Mouse (Mus musculus) left cerebral cortex, adult 9 months (tissue): ENCODE data around the gene Ankrd17.

Experiments used
- DNase-seq, 2 experiments: peaks; one replicate each; pipeline ENCODE4 v3.0.0; 2022; ENCODE audit warnings: low spot score in 2 of 2

Gene Ankrd17

GRCm38 (mm10) chr5:90366121-90367066 is at the start of gene Ankrd17:
TSS of gene Ankrd17 (minus strand) at chr5:90366577.
- peak; percentile 84 to 90 for DNase-seq

GRCm38 (mm10) chr5:90414925-90415295 is 48.5 kb upstream of the Ankrd17 start:
- no peak for DNase-seq

GRCm38 (mm10) chr5:90414142-90414924 is 48.0 kb upstream of the Ankrd17 start:
- DNase-seq: no peak

DNA sequence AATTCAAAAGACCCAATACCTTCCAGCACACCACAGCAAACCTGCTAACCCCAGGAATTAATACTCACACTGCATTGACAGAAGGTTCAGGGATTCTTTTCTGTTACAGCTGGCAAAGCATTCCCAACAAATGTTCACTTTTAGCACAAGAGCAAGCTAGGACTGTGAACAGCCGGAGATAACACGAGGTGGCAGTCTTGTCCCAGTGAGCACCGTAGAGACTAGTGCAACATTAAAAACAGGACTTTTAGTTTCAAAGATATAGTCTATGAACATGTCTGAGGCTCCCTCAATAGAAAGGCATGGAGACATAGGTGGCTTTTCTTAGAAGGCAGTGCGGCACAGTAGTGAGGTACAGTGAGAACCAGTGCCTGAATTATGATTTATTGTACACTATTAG is 38.8 kb upstream of the Ankrd17 start:
- peak in 1 of 2 experiments; percentile 63 for DNase-seq

DNA sequence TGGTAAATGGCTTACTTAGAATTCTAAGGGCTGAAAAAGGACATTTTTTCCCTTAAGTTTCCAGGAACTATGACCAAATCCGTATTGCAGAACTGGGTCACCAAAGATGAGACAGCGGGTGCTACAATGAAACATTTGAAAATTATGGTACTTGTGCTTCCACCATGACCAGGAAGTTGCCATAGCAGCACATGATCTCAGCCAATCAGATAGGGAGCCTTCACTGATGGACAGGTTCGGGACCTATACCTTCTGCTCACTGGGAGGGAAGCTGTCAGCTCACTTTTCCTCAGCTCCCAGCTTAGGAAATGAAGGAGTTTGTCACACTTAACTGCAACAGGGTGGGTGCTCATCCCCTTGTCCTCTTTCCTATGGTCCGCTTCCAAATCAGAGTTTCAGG is 30.4 kb upstream of the Ankrd17 start:
- no peak for DNase-seq

DNA sequence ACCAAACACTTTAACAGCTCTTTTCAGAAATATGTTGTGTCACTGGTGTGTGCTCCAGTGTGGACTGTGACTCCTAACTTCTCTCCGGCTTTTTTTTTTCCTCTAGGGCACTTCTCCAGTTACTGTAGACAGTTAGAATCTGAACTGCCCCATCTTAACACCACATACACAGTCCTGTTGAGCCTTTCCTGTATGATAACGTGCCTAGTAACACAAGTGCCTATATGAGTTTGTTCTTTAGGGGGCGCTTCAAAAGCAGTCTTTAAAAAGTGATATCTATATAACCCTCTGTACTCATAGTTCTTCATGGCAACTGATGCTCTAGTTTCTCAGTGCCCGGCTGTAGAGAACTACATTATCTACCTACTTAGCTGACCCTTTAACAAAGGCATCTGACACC is 27.9 kb upstream of the Ankrd17 start:
- DNase-seq: no peak

GRCm38 (mm10) chr5:90393764-90394163 is 27.4 kb upstream of the Ankrd17 start:
- DNase-seq: no peak

GRCm38 (mm10) chr5:90383080-90383479 is 16.7 kb upstream of the Ankrd17 start:
- no peak for DNase-seq

DNA sequence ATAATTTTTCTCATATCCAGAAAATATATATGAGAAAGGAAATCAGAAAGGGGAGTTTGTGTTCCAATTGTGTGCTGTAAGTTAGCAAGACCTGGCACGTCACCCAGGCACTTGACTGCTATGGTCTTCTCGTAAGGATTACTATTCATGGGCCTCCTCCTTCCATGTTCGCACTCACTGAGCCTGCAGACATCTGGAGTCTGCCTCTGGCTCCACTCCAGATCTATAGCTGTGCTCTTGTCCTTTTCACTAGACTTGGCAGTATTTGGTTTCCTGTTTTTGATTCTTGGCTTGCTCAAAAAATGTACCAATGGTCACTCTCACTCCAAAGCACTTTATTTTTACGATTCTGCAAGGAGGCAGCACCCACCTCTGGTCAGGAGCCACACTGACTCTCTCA is 15.1 kb upstream of the Ankrd17 start:
- no peak for DNase-seq

- no peak for DNase-seq
Measured at GRCm38 (mm10) chr5:90373708-90374107, 7.3 kb upstream of the Ankrd17 start.

DNA sequence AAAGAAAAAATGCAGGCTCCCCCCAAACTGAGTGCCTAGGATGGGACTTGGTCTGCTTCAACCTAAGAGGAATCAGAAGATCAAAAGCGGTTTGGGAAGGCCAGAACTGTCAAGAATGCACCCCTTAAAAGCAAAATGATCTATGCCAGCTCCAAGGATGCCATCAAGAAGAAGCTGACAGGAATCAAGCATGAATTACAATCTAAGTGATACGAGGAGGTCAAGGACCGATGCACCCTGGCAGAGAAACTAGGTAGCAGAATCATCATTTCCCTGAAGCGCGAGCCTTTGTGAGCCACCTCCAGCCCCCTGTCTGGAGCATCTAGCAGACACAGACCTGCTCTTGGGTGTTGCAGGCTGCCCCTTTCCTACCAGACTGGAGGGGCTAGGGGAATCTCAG is 4.0 kb upstream of the Ankrd17 start:
- no peak for DNase-seq

GRCm38 (mm10) chr5:90367067-90367303 is 608 bp upstream of the Ankrd17 start, which contains the start of gene Gm9958:
TSS of gene Gm9958 (plus strand) at chr5:90367204.
- peak in 1 of 2 experiments; percentile 15 for DNase-seq

- DNase-seq: peak in 1 of 2 experiments; percentile 43
Measured at GRCm38 (mm10) chr5:90365141-90365951, 1.0 kb downstream of the Ankrd17 start.

- peak; percentile 60 to 88 for DNase-seq
Measured at GRCm38 (mm10) chr5:90364526-90364925, 1.9 kb downstream of the Ankrd17 start.

DNA sequence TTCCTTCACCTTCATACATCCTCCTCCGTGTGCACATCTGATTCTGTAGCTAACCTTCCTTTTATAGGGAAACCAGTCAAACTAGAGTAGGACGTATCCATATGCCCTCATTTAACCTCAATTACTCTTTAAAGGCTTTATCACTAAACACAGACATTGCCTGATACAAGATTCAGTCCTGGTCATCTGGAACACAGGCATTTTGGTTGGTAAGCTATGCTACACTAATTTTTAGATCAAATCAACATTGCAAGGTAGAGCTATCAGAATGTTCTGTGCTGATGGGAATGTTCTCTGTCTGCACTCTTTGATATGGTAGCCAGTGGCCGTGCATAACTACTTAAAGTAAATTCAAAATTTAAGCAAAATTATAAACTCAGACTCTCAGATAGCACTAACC is 10.6 kb downstream of the Ankrd17 start:
- no peak for DNase-seq

DNA sequence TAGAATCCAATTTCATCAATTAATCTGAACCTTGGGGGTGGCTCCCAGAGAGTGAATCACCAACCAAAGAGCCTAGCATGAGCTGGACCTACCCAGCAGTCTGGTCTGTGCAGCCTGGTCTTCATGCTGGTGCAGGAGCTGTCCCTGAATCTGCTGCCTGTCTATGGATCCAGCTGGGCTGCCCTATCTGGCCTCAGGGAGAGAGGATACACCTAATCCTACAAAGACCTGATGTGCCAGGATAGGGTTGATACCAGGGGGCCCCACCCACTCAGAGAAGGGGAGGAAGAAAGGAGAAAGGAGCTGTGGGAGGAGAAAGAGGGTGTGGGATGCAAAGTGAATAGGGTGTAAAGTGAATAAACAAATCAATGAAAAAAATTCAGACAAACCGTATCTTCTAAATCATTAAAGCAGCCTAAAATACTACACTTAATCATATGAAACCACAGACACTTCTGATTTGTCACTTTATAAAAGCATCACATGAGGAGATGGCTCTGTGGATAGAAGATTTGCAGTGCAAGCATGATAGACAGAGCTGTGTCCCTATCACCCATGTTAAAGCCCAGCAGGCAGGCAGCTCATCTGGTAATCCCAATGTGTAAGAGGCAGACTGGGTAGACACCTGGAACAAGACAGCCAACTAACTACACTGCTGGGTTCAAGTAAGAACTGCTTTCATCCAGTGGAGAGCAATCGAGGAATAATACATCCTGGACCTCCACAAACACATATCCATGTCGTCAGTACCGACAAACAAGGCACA is 12.6 kb downstream of the Ankrd17 start:
- no peak for DNase-seq

DNA sequence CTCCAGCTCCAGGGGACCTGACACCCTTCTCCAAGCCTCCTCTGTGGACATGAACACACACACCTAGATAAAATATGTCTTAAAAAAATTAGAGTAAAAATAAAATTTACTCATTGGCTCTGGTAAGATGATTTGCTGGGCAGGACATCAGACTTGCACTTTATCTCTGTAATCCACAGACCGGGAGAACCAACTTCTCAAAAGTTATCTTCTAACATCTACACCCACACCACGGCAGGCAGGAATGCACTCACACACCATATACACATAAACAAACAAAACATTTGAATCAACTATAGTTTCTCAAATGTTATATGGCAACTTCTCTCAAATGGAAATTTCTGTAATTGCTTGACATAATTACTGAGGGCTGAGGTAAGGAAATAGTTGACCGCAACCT is 19.5 kb downstream of the Ankrd17 start:
- DNase-seq: no peak

GRCm38 (mm10) chr5:90340847-90341246 is 25.5 kb downstream of the Ankrd17 start:
- DNase-seq: no peak

DNA sequence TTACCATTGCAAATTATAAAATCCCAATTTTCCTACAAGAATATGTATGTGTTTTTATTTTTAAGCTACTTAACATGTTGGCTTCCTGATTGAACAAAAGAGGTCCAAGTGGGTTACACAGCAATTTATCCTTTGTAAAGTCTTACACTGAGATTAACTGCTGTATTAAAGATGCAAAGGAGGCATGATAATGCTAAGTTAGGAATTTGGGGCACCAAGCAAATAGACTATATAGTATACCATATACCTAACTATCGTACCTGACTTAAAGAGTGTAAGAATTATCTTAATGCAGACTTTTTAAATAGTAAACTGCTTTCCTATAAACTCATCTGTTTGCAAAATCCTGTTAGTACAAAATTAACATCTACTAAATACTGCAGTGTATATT is 26.4 kb downstream of the Ankrd17 start:
- DNase-seq: no peak

- DNase-seq: peak; percentile 25 to 71
Measured at GRCm38 (mm10) chr5:90339129-90339952, 27.0 kb downstream of the Ankrd17 start.
